Mouse (Mus musculus): ENCODE data around the gene Dedd. TPM values are rescaled to one million over a fixed set of nuclear protein-coding genes. Genes with fewer than 3 reads are reported as not detected.

Dedd gene
- 25.7 and 29.3 TPM in 2 replicates for polyA plus RNA-seq (2012; rRNA removed)

DNA sequence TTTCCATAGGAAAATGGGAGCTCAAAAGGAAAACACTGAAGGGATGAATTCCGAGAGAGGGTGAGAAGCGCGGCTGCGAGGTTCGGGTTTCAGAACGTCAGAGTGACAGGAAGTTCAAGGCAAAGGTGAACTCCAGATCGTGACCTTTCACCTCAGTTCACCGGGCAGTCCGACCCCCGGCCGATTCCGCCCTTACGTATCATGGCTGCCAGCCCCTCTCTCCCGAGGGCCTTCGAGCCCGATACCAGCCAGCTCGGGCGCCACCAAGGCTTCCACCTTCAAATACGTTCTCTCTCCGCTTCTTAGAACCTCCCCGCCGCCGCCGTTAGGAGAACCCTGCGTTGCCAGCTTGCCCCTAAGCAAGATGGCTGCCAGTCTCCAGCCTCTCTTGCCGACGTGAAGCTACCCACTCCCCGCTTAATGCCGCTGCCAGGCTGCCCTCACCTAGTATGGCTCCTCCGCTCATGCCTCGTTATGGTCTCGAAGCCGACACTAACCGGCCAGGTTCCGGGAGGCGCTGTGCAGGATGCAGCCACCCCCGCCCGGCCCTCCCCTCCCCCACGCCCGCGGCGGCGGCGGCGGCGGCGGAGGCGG lies at the start of gene Dedd:
Gene Dedd, plus strand, starts transcription at position 307 of the 594 bp plus-strand sequence.
- peaks cover 3% of the 10 kb centered on the region for H3K4me1 ChIP-seq (ENCODE audit: control insufficient read depth, insufficient read depth, insufficient read length)
- peak; percentile 84 for DNase-seq (ENCODE audit: low read depth in 1 of 2, low spot score in 2 of 2)
- TF ChIP-seq POLR2A (IDR thresholded peaks at IDR 0.05; ENCODE audit: low read depth, low read length) (no peak; the same call in 1 of the 2 replicates), CTCF (IDR thresholded peaks at IDR 0.05; ENCODE audit: extremely low read depth, insufficient read depth, insufficient read length, insufficient replicate concordance) (no peak)
- peak within 1 kb of the TSS; percentile 71 for H3K4me3 ChIP-seq (ENCODE audit: extremely low read depth, insufficient read depth, insufficient read length)
- H3K36me3 ChIP-seq (ENCODE audit: control insufficient read depth, insufficient read depth, low read length): no peaks in the 10 kb centered on the region
- peak within 1 kb of the TSS; percentile 94 for H3K27ac ChIP-seq (ENCODE audit: insufficient read depth, low read length)
- WGBS: under 1% methylated on average over 42 of the region's 48 CpGs
- no peaks in the 10 kb centered on the region for H3K27me3 ChIP-seq (ENCODE audit: control insufficient read depth, insufficient read depth, low read length)

DNA sequence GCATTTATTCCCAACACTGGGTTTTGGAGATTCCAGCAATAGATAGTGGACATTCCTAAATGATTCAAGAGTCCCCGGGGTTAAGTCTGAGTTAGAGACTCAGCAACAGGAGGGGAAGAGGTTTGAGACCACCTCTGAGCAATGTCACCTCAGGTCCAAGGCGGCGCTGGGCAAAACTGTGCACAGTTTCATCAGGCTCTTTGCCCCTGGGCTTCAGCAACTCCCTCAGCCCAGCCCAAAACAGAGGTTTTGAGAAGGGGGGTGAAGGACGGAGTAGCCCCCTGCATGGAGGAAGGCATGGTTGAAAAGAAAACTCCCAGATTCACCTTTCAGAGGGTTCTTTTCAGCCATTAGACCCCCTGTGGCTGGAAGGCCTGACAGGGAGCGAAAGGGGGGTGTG lies 49.2 kb upstream of the Dedd start:
- Histone ChIP-seq H3K4me1 (ENCODE audit: control insufficient read depth, insufficient read depth, insufficient read length) (peaks cover 5% of the 10 kb centered on the region; the same call in 1 of the 2 replicates), H3K36me3 (ENCODE audit: control insufficient read depth, insufficient read depth, low read length) (peaks cover 27% of the 10 kb centered on the region), H3K27me3 (ENCODE audit: control insufficient read depth, insufficient read depth, low read length) (no peaks in the 10 kb centered on the region), H3K27ac (ENCODE audit: insufficient read depth, low read length) (no peak overlapping the region), H3K4me3 (ENCODE audit: extremely low read depth, insufficient read depth, insufficient read length) (no peak overlapping the region)
- no peak for DNase-seq (ENCODE audit: low read depth in 1 of 2, low spot score in 2 of 2)
- no peak for TF ChIP-seq CTCF (IDR thresholded peaks at IDR 0.05; ENCODE audit: extremely low read depth, insufficient read depth, insufficient read length, insufficient replicate concordance)
- TF ChIP-seq POLR2A (IDR thresholded peaks at IDR 0.05; ENCODE audit: low read depth, low read length): no peak
- 88% methylated on average over 5 of the region's 5 CpGs for WGBS

DNA sequence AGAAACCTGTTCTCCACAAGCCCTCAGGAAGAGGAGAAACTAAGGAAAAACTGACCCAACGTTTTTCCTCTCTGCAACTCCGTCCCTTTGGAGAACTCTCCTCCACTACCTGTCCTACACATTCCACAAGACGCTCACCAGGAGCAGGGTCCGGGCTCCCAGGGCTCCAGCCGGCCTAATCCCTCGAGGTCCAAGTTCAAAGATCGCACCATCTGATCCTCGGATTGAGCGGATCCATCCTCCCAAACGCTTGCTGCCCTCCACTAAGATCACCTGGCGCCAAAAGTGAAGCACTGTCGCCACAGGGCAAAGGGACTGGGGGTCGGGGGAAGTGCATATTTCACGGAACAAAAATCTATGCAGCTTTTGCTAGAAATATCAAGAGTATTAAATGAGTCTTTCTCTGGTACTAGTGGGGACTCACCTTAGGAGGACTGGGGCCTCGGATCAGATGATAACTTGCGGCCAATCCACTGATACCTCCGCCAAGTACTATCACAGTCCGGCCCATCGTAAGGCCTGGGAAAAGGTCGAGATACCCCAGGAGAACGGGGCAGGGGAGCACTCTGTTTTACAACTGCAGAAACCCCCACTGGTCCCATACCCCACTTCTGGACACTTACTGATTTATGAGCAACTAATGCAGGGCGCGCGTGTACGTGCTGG lies 48.6 kb upstream of the Dedd start:
- 4% methylated on average over 25 of the region's 25 CpGs for WGBS
- no peak for TF ChIP-seq POLR2A (IDR thresholded peaks at IDR 0.05; ENCODE audit: low read depth, low read length)
- TF ChIP-seq CTCF (IDR thresholded peaks at IDR 0.05; ENCODE audit: extremely low read depth, insufficient read depth, insufficient read length, insufficient replicate concordance): no peak
- peaks cover 5% of the 10 kb centered on the region; the same call in 1 of the 2 replicates for H3K4me1 ChIP-seq (ENCODE audit: control insufficient read depth, insufficient read depth, insufficient read length)
- DNase-seq (ENCODE audit: low read depth in 1 of 2, low spot score in 2 of 2): no peak
- peak overlapping the region; percentile 46; the same call in 1 of the 2 replicates for H3K27ac ChIP-seq (ENCODE audit: insufficient read depth, low read length)
- H3K27me3 ChIP-seq (ENCODE audit: control insufficient read depth, insufficient read depth, low read length): no peaks in the 10 kb centered on the region
- peaks cover 21% of the 10 kb centered on the region for H3K36me3 ChIP-seq (ENCODE audit: control insufficient read depth, insufficient read depth, low read length)
- peak overlapping the region; percentile 78 for H3K4me3 ChIP-seq (ENCODE audit: extremely low read depth, insufficient read depth, insufficient read length)

DNA sequence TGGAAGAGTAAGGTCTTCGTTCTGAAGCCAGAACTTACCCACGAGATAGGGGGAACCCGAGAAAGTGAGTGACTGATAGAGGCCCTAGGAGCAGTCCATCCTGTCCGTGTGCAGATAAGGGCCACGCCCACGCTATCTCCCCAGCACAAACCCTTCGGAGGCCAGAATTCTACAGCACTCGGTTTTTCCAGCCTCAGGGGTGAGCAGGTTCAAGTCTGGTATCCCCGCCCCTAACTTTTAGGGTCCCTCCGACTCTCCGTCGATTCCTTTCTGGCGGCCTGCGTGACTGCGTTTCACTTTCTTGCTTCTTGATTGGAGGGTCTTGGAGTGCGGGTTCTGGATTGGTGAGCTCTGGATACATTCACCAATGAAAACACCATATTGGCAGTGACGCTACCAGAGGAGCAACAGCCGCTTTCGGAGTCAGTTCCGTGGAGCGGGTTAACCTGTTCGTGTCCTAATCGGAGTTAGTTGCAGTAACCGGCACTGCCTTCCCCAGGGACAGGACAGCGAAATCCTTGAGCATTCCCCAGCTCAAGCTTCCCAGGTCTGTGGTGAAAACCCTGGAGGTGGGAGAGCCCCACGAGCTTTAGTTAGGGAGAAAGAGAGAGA lies 47.9 kb upstream of the Dedd start, which contains the start of gene Ppox:
Gene Ppox, minus strand, starts transcription at position 271 of the 612 bp plus-strand sequence.
- peak within 1 kb of the TSS; percentile 86 for H3K27ac ChIP-seq (ENCODE audit: insufficient read depth, low read length)
- H3K4me1 ChIP-seq (ENCODE audit: control insufficient read depth, insufficient read depth, insufficient read length): peaks cover 5% of the 10 kb centered on the region; the same call in 1 of the 2 replicates
- under 1% methylated on average over 26 of the region's 26 CpGs for WGBS
- DNase-seq (ENCODE audit: low read depth in 1 of 2, low spot score in 2 of 2): peak; percentile 85 to 93
- peaks cover 17% of the 10 kb centered on the region for H3K36me3 ChIP-seq (ENCODE audit: control insufficient read depth, insufficient read depth, low read length)
- H3K4me3 ChIP-seq (ENCODE audit: extremely low read depth, insufficient read depth, insufficient read length): peak within 1 kb of the TSS; percentile 78
- TF ChIP-seq CTCF (IDR thresholded peaks at IDR 0.05; ENCODE audit: extremely low read depth, insufficient read depth, insufficient read length, insufficient replicate concordance) (no peak), POLR2A (IDR thresholded peaks at IDR 0.05; ENCODE audit: low read depth, low read length) (no peak)
- no peaks in the 10 kb centered on the region for H3K27me3 ChIP-seq (ENCODE audit: control insufficient read depth, insufficient read depth, low read length)

DNA sequence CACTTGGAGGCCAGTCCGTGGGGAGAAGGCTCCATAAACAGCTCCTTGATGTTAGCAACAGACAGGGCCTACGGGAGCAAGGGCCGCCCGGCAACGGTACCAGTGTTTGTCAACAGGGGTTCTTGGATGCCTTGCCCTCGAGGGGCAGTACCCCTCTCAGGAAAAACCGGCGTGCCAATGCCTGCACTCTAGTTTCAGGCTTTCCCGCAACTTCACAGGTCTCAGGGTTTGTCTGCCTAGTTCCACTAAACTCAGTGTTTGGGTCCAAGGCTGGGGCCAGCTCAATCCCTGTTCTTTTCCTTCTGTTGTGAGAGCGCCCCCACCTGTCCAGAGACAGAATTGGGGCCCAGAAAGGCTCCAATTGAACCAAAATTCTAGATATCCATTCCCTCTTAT lies 47.4 kb upstream of the Dedd start:
- peak; percentile 50 to 63 for DNase-seq (ENCODE audit: low read depth in 1 of 2, low spot score in 2 of 2)
- H3K4me1 ChIP-seq (ENCODE audit: control insufficient read depth, insufficient read depth, insufficient read length): peaks cover 7% of the 10 kb centered on the region

DNA sequence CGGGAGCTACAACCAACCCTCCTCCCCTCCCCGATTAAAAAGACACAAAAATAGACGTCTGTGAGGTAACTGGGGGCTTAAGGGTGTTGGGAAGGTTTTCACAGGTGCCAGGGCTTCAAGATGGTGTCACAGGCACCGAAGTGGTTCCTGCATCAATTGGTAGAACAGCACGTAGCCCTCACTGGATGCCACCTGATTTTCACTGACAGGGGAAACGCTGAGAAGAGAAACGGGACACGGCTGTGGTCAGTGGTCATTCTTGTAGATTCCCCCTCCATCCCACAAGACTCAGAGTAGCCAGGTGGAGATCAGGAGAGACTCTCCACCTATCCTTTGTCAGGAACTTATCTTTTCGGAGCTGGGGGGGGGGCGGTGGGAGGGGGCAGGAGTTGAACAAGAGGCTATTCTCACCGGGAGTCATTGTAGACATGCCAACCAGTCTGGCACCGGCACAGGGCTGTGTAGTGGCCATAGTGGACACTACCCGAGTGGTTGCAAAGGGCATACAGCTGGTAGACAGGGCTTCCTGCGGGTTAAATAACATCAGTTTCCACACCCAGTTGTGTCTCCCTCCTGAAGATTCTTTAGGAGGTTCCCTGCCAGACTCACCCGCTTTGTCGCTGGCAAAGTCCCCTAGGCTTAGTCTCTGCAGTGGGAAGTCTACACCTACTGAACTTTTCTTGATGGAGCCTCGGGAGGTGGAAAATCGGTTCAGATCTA lies 46.7 kb upstream of the Dedd start:
- no peak overlapping the region for H3K27ac ChIP-seq (ENCODE audit: insufficient read depth, low read length)

More for the DNA sequence above, 47.4 kb upstream of the Dedd start:
- peaks cover 12% of the 10 kb centered on the region for H3K36me3 ChIP-seq (ENCODE audit: control insufficient read depth, insufficient read depth, low read length)
- peak overlapping the region; percentile 86 for H3K27ac ChIP-seq (ENCODE audit: insufficient read depth, low read length)
- no peak for TF ChIP-seq POLR2A (IDR thresholded peaks at IDR 0.05; ENCODE audit: low read depth, low read length)
- TF ChIP-seq CTCF (IDR thresholded peaks at IDR 0.05; ENCODE audit: extremely low read depth, insufficient read depth, insufficient read length, insufficient replicate concordance): peak; percentile 55; the same call in 1 of the 2 replicates
- H3K4me3 ChIP-seq (ENCODE audit: extremely low read depth, insufficient read depth, insufficient read length): peak overlapping the region; percentile 72
- no peaks in the 10 kb centered on the region for H3K27me3 ChIP-seq (ENCODE audit: control insufficient read depth, insufficient read depth, low read length)
- WGBS: 3% methylated on average over 10 of the region's 10 CpGs

More for the DNA sequence above, 46.7 kb upstream of the Dedd start:
- Histone ChIP-seq H3K27me3 (ENCODE audit: control insufficient read depth, insufficient read depth, low read length) (no peaks in the 10 kb centered on the region), H3K4me3 (ENCODE audit: extremely low read depth, insufficient read depth, insufficient read length) (no peak overlapping the region), H3K4me1 (ENCODE audit: control insufficient read depth, insufficient read depth, insufficient read length) (peaks cover 9% of the 10 kb centered on the region), H3K36me3 (ENCODE audit: control insufficient read depth, insufficient read depth, low read length) (peaks cover 5% of the 10 kb centered on the region)
- DNase-seq (ENCODE audit: low read depth in 1 of 2, low spot score in 2 of 2): no peak
- WGBS: 83% methylated on average over 18 of the region's 18 CpGs
- TF ChIP-seq CTCF (IDR thresholded peaks at IDR 0.05; ENCODE audit: extremely low read depth, insufficient read depth, insufficient read length, insufficient replicate concordance): no peak
- TF ChIP-seq POLR2A (IDR thresholded peaks at IDR 0.05; ENCODE audit: low read depth, low read length): no peak
